Mouse (Mus musculus) MEL (cell line): Measurements from ENCODE around the gene Nmnat3. TPM values are rescaled to one million over a fixed set of nuclear protein-coding genes. Genes with fewer than 3 reads are reported as not detected.

ENCODE experiments used
- DNase-seq: peaks from one replicate; pipeline ENCODE4 v3.0.0; 2011; ENCODE audit warnings: low read depth, low spot score
- H3K27ac ChIP-seq: 2 replicates; pipeline ENCODE4 v1.5.1; 2012; ENCODE audit warnings: low read depth, mild to moderate bottlenecking, control low read depth, low read length, moderate library complexity; ENCODE audit not compliant: control insufficient read depth
- H3K27me3 ChIP-seq, 2 experiments: fragments of 150-350 bp in 1 of 2; sonication (generic) in 1 of 2; 2 replicates each; pipeline ENCODE4 v1.6.1; 2012; ENCODE audit warnings: low read length in 2 of 2, mild to moderate bottlenecking in 2 of 2, improper control_type of control experiment in 1 of 2, moderate library complexity in 1 of 2; ENCODE audit not compliant: insufficient read depth in 2 of 2, control insufficient read depth in 1 of 2
- H3K36me3 ChIP-seq, 2 experiments: 2 replicates each; pipeline ENCODE4 v1.6.1; 2012 to 2014; ENCODE audit warnings: low read length in 2 of 2, improper control_type of control experiment in 1 of 2, inconsistent platforms in 1 of 2, mild to moderate bottlenecking in 1 of 2; ENCODE audit not compliant: insufficient read depth in 2 of 2, control insufficient read depth in 1 of 2
- H3K4me1 ChIP-seq, 2 experiments: fragments of 150-350 bp in 1 of 2; sonication (generic) in 1 of 2; 2 replicates each; pipeline ENCODE4 v1.6.1; 2012; ENCODE audit warnings: low read length in 2 of 2, improper control_type of control experiment in 1 of 2, mild to moderate bottlenecking in 1 of 2; ENCODE audit not compliant: insufficient read depth in 2 of 2, control insufficient read depth in 1 of 2
- H3K4me3 ChIP-seq, 2 experiments: fragments of 150-350 bp in 1 of 2; sonication (generic) in 1 of 2; 2 replicates each; pipeline ENCODE4 v1.5.1; 2012; ENCODE audit warnings: low read depth in 2 of 2, low read length in 2 of 2, mild to moderate bottlenecking in 2 of 2, moderate library complexity in 2 of 2, control low read depth in 1 of 2, improper control_type of control experiment in 1 of 2; ENCODE audit not compliant: control insufficient read depth in 1 of 2, insufficient read depth in 1 of 2
- H3K79me2 ChIP-seq: 2 replicates; pipeline ENCODE4 v1.6.1; 2012; ENCODE audit warnings: mild to moderate bottlenecking, low read length, moderate library complexity; ENCODE audit not compliant: control insufficient read depth, poor library complexity, insufficient read depth
- H3K9ac ChIP-seq: 2 replicates; pipeline ENCODE4 v1.6.1; 2012; ENCODE audit warnings: low read depth, mild to moderate bottlenecking, control low read depth, low read length, moderate library complexity; ENCODE audit not compliant: control insufficient read depth, poor library complexity, severe bottlenecking
- H3K9me3 ChIP-seq: fragments of 150-350 bp; sonication (generic); replicated peaks from 2 replicates; pipeline ENCODE4 v1.6.1; 2012; ENCODE audit warnings: mild to moderate bottlenecking, low read length, improper control_type of control experiment, moderate library complexity; ENCODE audit not compliant: insufficient read depth
- BHLHE40 ChIP-seq: IDR thresholded peaks from 2 replicates; pipeline ENCODE4 v1.6.1; 2012; ENCODE audit warnings: low read depth, mild to moderate bottlenecking, inconsistent platforms, low read length, improper control_type of control experiment, borderline replicate concordance
- CHD1 ChIP-seq: IDR thresholded peaks from 2 replicates; pipeline ENCODE4 v1.6.1; 2012; ENCODE audit warnings: low read depth, mild to moderate bottlenecking, inconsistent platforms, low read length, improper control_type of control experiment
- CHD2 ChIP-seq: IDR thresholded peaks from 2 replicates; pipeline ENCODE4 v1.6.1; 2011; ENCODE audit warnings: low read length, improper control_type of control experiment
- E2F4 ChIP-seq: IDR thresholded peaks from 2 replicates; pipeline ENCODE4 v1.6.1; 2011; ENCODE audit warnings: low read depth, low read length, improper control_type of control experiment, borderline replicate concordance
- EP300 ChIP-seq, 2 experiments: IDR thresholded peaks; 2 replicates each; pipeline ENCODE4 v1.6.1; 2011; ENCODE audit warnings: improper control_type of control experiment in 2 of 2, low read length in 2 of 2, low read depth in 1 of 2, mild to moderate bottlenecking in 1 of 2
- GATA1 ChIP-seq: IDR thresholded peaks from 2 replicates; pipeline ENCODE4 v1.6.1; 2011; ENCODE audit warnings: low read depth, low read length, improper control_type of control experiment
- HCFC1 ChIP-seq: IDR thresholded peaks from 2 replicates; pipeline ENCODE4 v1.6.1; 2012; ENCODE audit warnings: low read depth, mild to moderate bottlenecking, inconsistent platforms, low read length, improper control_type of control experiment, moderate library complexity
- MAX ChIP-seq: IDR thresholded peaks from 2 replicates; pipeline ENCODE4 v1.6.1; 2011; ENCODE audit warnings: low read length, improper control_type of control experiment
- MEF2A ChIP-seq: IDR thresholded peaks from 2 replicates; pipeline ENCODE4 v1.6.1; 2014; ENCODE audit warnings: low read depth, mild to moderate bottlenecking, inconsistent platforms, low read length, improper control_type of control experiment; ENCODE audit not compliant: poor library complexity, insufficient replicate concordance, severe bottlenecking; ENCODE audit errors: extremely low read depth
- MYB ChIP-seq: IDR thresholded peaks from 2 replicates; pipeline ENCODE4 v1.6.1; 2011; ENCODE audit warnings: mild to moderate bottlenecking, low read depth, low read length, improper control_type of control experiment
- POLR2AphosphoS2 ChIP-seq: IDR thresholded peaks from 2 replicates; pipeline ENCODE4 v1.6.1; 2011; ENCODE audit warnings: low read length, improper control_type of control experiment
- POLR2AphosphoS5 ChIP-seq: IDR thresholded peaks from 2 replicates; pipeline ENCODE4 v1.6.1; 2012; ENCODE audit warnings: low read depth, borderline replicate concordance, mild to moderate bottlenecking, inconsistent platforms, low read length, moderate library complexity, mixed read lengths
- RAD21 ChIP-seq: IDR thresholded peaks from 2 replicates; pipeline ENCODE4 v1.6.1; 2011; ENCODE audit warnings: mild to moderate bottlenecking, low read depth, low read length, improper control_type of control experiment
- RCOR1 ChIP-seq: IDR thresholded peaks from 2 replicates; pipeline ENCODE4 v1.6.1; 2012; ENCODE audit warnings: low read depth, mild to moderate bottlenecking, inconsistent platforms, low read length, improper control_type of control experiment
- SIN3A ChIP-seq: IDR thresholded peaks from 2 replicates; pipeline ENCODE4 v1.6.1; 2012; ENCODE audit warnings: low read length, improper control_type of control experiment, inconsistent platforms
- TBP ChIP-seq: IDR thresholded peaks from 2 replicates; pipeline ENCODE4 v1.8.0; 2011; ENCODE audit warnings: low read depth, low read length, improper control_type of control experiment
- TCF12 ChIP-seq: IDR thresholded peaks from 2 replicates; pipeline ENCODE4 v1.6.1; 2014; ENCODE audit warnings: low read depth, mild to moderate bottlenecking, inconsistent platforms, low read length, improper control_type of control experiment, moderate library complexity
- USF2 ChIP-seq, 2 experiments: IDR thresholded peaks; 2 replicates each; pipeline ENCODE4 v1.6.1; 2011 to 2012; ENCODE audit warnings: improper control_type of control experiment in 2 of 2, low read length in 2 of 2, borderline replicate concordance in 1 of 2, inconsistent platforms in 1 of 2, low read depth in 1 of 2, mild to moderate bottlenecking in 1 of 2; ENCODE audit not compliant: insufficient read depth in 1 of 2
- ZC3H11A ChIP-seq: IDR thresholded peaks from 2 replicates; pipeline ENCODE4 v1.6.1; 2012; ENCODE audit warnings: low read depth, mild to moderate bottlenecking, inconsistent platforms, low read length, improper control_type of control experiment
- ZNF384 ChIP-seq: IDR thresholded peaks from 2 replicates; pipeline ENCODE4 v1.6.1; 2012; ENCODE audit warnings: low read depth, mild to moderate bottlenecking, inconsistent platforms, low read length, improper control_type of control experiment
- polyA plus RNA-seq, 2 experiments: library from polyadenylated mRNA; stranded (reverse) in 1 of 2; unstranded in 1 of 2; fragments of >175 nt in 1 of 2; fragments of >200 nt in 1 of 2; gene quantifications; 2 replicates each; pipeline versions ENCODE4 v1.2.1 to v1.2.4; 2012; ENCODE audit warnings: low replicate concordance in 2 of 2, low read depth in 1 of 2; ENCODE audit not compliant: insufficient read length in 2 of 2, insufficient read depth in 1 of 2, missing spikeins in 1 of 2
- total RNA-seq: library from RNA; depleted of rRNA; stranded (reverse); fragments of 300-350 nt; gene quantifications from 2 replicates; pipeline ENCODE4 v1.2.3, GENCODE M21; 2012

The Nmnat3 gene
- total and polyA plus RNA-seq, 3 experiments = 14.4 to 15.2 TPM; not detected in 1

- Histone ChIP-seq H3K27ac (no peak overlapping the region), H3K36me3 (no peaks in the 10 kb centered on the region), H3K9me3 (no peaks in the 10 kb centered on the region), H3K27me3 (no peaks in the 10 kb centered on the region), H3K4me1 (no peaks in the 10 kb centered on the region), H3K79me2 (no peaks in the 10 kb centered on the region), H3K9ac (no peak overlapping the region), H3K4me3 (no peak overlapping the region)
- no peak for TF ChIP-seq RAD21
- no peak for TF ChIP-seq HCFC1
- no peak for TF ChIP-seq ZNF384
- no peak for DNase-seq
Measured at GRCm38 (mm10) chr9:98427906-98428517, 140.8 kb downstream of the Nmnat3 start.

GRCm38 (mm10) chr9:98428783-98429182 lies 141.5 kb downstream of the Nmnat3 start:
- Histone ChIP-seq H3K36me3 (no peaks in the 10 kb centered on the region), H3K9me3 (no peaks in the 10 kb centered on the region), H3K4me3 (no peak overlapping the region), H3K79me2 (no peaks in the 10 kb centered on the region), H3K27ac (no peak overlapping the region), H3K4me1 (no peaks in the 10 kb centered on the region), H3K27me3 (no peaks in the 10 kb centered on the region), H3K9ac (no peak overlapping the region)
- DNase-seq = no peak
- TF ChIP-seq GATA1 (no peak), MYB (no peak), HCFC1 (no peak), BHLHE40 (no peak), TBP (no peak), TCF12 (no peak), POLR2AphosphoS2 (no peak), MAX (no peak), CHD1 (no peak), POLR2AphosphoS5 (no peak), CHD2 (no peak), RCOR1 (no peak), EP300 (IDR thresholded peaks at IDR 0.05; ENCODE audit: low read depth in 1 of 2, low read length in 2 of 2) (no peak), USF2 (IDR thresholded peaks at IDR 0.05; ENCODE audit: borderline replicate concordance in 1 of 2, insufficient read depth in 1 of 2, low read depth in 1 of 2, low read length in 2 of 2) (no peak), MEF2A (no peak), E2F4 (no peak), ZNF384 (no peak), ZC3H11A (no peak), RAD21 (no peak), SIN3A (no peak)
